Mouse (Mus musculus): ENCODE measurements around the gene Lrcol1.
A peak's percentile ranks its signal among the peaks of the same experiment; 100 is the strongest.

- TF ChIP-seq CTCF (IDR thresholded peaks at IDR 0.05; ENCODE audit: extremely low read depth, insufficient read depth, low read length): peak; percentile 75
- TF ChIP-seq POLR2A (IDR thresholded peaks at IDR 0.05; ENCODE audit: extremely low read depth, insufficient read depth, low read length): no peak
These were observed 32.4 kb downstream of the Lrcol1 start for GRCm38 (mm10) chr5:110376802-110377433.
